Mouse (Mus musculus): ENCODE data around the gene Etl4.

The Etl4 gene

DNA sequence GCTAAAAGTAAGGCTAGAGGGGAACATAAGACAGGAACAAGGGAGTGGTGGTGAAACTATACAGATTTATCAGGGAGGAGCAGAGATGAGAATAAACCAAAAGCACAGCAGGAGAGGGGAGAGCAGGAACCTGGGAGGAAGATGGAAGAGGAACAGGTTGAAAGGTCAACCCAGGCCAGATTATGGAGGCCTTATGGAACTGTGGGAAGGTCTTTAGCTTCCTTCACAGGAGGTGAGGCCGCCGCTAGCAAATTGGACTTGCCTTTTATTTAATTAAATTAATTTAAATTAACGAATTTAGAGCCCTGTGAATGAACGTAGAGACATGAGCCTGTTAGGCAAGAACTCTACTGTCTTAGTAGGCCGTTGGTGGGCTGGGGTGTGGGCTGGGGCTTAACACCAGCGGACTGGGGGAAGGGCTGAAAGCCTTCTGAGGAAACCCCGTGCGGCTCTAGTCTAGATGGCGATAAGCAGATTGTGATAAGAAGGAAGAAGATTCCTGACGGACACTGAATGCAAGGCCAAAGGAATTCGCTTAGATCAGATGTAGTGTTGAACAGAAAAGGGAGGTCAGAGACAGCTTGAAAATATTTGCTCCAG lies 612.2 kb downstream of the Etl4 start:
- Histone ChIP-seq H3K36me3 (ENCODE audit: control insufficient read depth, insufficient read depth, low read length, poor library complexity, severe bottlenecking) (no peaks in the 10 kb centered on the region), H3K27me3 (ENCODE audit: control insufficient read depth, insufficient read depth, low read length, poor library complexity, severe bottlenecking) (no peaks in the 10 kb centered on the region)
- DNase-seq (ENCODE audit: low read depth, low spot score), result no peak

DNA sequence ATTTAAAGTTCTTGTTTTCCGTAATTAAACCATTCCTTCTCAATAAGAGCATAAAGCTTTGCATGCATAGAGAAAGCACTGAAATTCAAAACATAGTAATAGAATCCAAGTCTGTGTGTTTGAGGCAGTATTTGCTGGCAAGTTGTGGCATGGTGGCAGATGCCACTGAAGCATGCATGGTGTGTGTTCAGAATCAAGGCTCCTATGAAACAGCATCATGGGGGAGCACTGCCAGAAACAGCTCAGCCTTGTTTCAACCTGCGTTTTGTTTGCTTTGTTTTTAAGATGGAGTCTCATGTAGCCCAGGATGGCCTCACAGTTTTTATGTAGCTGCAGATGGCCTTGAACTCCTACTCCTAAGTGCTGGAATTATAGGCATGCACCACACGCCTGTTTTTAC lies 614.1 kb downstream of the Etl4 start:
- Histone ChIP-seq H3K27me3 (ENCODE audit: control insufficient read depth, insufficient read depth, low read length, poor library complexity, severe bottlenecking) (no peaks in the 10 kb centered on the region), H3K36me3 (ENCODE audit: control insufficient read depth, insufficient read depth, low read length, poor library complexity, severe bottlenecking) (no peaks in the 10 kb centered on the region)
- DNase-seq (ENCODE audit: low read depth, low spot score), result no peak

- Histone ChIP-seq H3K27me3 (ENCODE audit: control insufficient read depth, insufficient read depth, low read length, poor library complexity, severe bottlenecking) (no peaks in the 10 kb centered on the region), H3K36me3 (ENCODE audit: control insufficient read depth, insufficient read depth, low read length, poor library complexity, severe bottlenecking) (no peaks in the 10 kb centered on the region)
- no peak for DNase-seq (ENCODE audit: low read depth, low spot score)
Observed at GRCm38 (mm10) chr2:20525879-20526593, 616.5 kb downstream of the Etl4 start.

DNA sequence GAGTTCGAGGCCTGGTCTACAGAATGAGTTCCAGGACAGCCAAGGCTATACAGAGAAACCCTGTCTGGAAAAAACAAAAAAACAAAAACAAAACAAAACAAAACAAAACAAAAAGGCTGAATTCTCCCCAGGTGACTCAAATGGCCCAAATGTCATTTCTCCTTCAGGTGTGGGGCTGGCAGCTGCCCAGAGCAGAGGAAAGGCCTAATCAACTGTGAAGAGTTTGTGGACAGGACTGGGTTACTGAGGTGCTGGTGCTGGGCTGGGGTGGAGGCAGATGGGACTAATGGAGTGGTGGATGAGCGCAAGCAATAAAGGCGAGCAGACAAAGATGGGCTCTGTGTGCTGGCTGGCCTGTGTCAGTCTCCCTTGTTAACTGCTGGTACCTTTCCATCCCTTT lies 617.3 kb downstream of the Etl4 start:
- Histone ChIP-seq H3K36me3 (ENCODE audit: control insufficient read depth, insufficient read depth, low read length, poor library complexity, severe bottlenecking) (no peaks in the 10 kb centered on the region), H3K27me3 (ENCODE audit: control insufficient read depth, insufficient read depth, low read length, poor library complexity, severe bottlenecking) (no peaks in the 10 kb centered on the region)
- DNase-seq (ENCODE audit: low read depth, low spot score), result no peak

GRCm38 (mm10) chr2:20532623-20533022 lies 623.0 kb downstream of the Etl4 start:
- no peaks in the 10 kb centered on the region for H3K27me3 ChIP-seq (ENCODE audit: control insufficient read depth, insufficient read depth, low read length, poor library complexity, severe bottlenecking)
- no peak for DNase-seq (ENCODE audit: low read depth, low spot score)
- no peaks in the 10 kb centered on the region for H3K36me3 ChIP-seq (ENCODE audit: control insufficient read depth, insufficient read depth, low read length, poor library complexity, severe bottlenecking)

- no peaks in the 10 kb centered on the region for H3K27me3 ChIP-seq (ENCODE audit: control insufficient read depth, insufficient read depth, low read length, poor library complexity, severe bottlenecking)
- H3K36me3 ChIP-seq (ENCODE audit: control insufficient read depth, insufficient read depth, low read length, poor library complexity, severe bottlenecking), result no peaks in the 10 kb centered on the region
- no peak for DNase-seq (ENCODE audit: low read depth, low spot score)
Observed at GRCm38 (mm10) chr2:20537785-20538184, 628.2 kb downstream of the Etl4 start.

DNA sequence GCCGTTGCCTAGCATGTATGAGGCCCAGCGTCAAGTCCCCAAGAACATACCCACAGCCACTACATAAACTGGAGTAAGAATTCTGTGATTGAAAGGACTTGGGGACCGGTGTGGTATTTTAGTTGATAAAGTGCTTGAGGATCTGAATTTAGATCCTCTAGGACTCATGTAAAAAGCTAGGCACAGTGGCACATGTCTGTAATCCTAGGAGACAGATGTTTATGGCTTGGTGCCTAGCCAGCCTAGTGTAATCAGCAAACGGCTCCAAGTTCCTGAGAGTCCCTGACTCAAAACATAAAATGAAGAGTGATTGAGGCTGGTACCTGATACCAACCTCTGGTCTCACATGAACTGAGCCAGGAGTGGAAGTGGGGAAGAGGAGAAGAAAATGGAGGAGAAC lies 629.3 kb downstream of the Etl4 start:
- no peak for DNase-seq (ENCODE audit: low read depth, low spot score)
- no peaks in the 10 kb centered on the region for H3K36me3 ChIP-seq (ENCODE audit: control insufficient read depth, insufficient read depth, low read length, poor library complexity, severe bottlenecking)
- H3K27me3 ChIP-seq (ENCODE audit: control insufficient read depth, insufficient read depth, low read length, poor library complexity, severe bottlenecking), result no peaks in the 10 kb centered on the region

GRCm38 (mm10) chr2:20541261-20541660 lies 631.7 kb downstream of the Etl4 start:
- Histone ChIP-seq H3K27me3 (ENCODE audit: control insufficient read depth, insufficient read depth, low read length, poor library complexity, severe bottlenecking) (no peaks in the 10 kb centered on the region), H3K36me3 (ENCODE audit: control insufficient read depth, insufficient read depth, low read length, poor library complexity, severe bottlenecking) (no peaks in the 10 kb centered on the region)
- DNase-seq (ENCODE audit: low read depth, low spot score), result no peak

DNA sequence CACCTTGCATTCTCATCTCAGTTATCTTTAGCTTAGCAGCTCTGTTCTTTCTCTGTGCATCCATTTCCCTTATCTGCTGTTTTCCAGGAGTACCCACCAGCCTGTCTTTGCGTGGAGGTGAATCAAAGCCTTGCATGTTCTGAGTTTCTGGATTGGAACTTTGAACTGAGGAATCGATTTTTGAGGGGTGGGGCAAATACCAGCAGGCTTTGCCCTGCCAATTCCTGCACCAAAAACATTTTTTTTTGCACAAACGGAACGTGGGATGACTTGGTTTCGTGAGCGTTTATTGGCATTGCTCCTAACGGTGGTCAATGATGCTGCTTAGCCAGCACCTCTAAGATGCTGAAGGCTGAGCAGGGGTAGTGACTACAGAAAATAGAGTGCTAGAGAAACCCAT lies 632.7 kb downstream of the Etl4 start:
- Histone ChIP-seq H3K36me3 (ENCODE audit: control insufficient read depth, insufficient read depth, low read length, poor library complexity, severe bottlenecking) (no peaks in the 10 kb centered on the region), H3K27me3 (ENCODE audit: control insufficient read depth, insufficient read depth, low read length, poor library complexity, severe bottlenecking) (no peaks in the 10 kb centered on the region)
- DNase-seq (ENCODE audit: low read depth, low spot score), result no peak

DNA sequence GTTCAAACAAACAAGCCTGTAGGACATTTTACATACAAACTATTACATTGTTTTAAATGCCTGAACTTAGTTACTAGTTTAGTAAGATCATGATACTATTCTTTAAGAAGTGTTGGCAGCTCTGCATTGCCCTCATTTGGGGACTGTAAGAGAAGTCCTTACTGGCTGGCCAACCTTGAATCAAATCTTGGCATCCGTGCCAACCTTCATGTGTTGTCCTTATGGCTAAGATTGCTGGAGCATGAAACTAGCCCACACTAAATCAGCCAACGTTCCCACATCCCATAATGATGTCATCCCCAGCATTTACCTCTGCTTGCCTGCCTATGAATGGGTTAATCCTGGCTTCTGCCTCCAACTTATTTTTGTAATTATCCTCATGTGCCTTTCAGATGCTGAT lies 636.0 kb downstream of the Etl4 start:
- Histone ChIP-seq H3K36me3 (ENCODE audit: control insufficient read depth, insufficient read depth, low read length, poor library complexity, severe bottlenecking) (no peaks in the 10 kb centered on the region), H3K27me3 (ENCODE audit: control insufficient read depth, insufficient read depth, low read length, poor library complexity, severe bottlenecking) (no peaks in the 10 kb centered on the region)
- DNase-seq (ENCODE audit: low read depth, low spot score), result no peak

DNA sequence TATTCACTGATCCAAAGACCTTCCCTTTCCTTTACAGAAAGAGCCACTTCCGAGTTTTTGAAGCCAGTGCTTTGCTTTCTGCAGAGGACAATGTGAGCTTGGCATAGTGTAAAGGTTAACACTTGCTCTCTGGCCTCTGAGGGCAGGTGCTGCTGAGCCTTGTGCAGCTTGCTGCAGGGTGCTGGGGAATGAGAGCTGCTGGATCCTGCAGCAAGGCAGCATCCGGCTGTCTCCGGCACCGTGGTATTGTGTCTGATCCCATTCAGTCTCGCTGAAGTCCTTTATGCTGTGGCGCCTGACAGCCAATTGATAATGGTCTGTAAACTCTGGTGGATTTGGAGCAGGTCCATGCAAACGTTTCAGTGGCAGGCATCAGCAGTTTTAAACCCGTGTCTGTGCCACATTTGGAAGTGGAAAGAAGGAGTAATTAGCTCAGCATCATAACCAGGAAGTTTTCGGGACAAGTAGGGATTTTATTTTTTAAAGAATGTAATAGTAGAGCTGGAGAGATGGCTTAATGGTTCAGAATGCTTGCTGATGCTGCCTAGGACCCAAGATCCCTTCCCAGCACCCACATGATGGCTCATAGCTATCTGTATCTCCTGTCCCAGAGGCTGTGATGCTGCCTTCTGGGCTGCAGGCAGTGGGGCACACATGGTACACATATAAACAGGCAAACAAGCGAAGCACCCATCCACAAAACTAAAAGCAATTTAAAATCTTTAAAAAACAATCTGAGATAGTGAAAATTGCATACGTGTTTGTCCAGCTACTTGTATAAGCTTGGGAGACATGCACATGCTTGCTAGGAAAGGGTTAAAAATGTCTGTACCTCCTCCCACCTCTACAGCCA lies 637.1 kb downstream of the Etl4 start:
- no peaks in the 10 kb centered on the region for H3K27me3 ChIP-seq (ENCODE audit: control insufficient read depth, insufficient read depth, low read length, poor library complexity, severe bottlenecking)
- no peaks in the 10 kb centered on the region for H3K36me3 ChIP-seq (ENCODE audit: control insufficient read depth, insufficient read depth, low read length, poor library complexity, severe bottlenecking)
- no peak for DNase-seq (ENCODE audit: low read depth, low spot score)

DNA sequence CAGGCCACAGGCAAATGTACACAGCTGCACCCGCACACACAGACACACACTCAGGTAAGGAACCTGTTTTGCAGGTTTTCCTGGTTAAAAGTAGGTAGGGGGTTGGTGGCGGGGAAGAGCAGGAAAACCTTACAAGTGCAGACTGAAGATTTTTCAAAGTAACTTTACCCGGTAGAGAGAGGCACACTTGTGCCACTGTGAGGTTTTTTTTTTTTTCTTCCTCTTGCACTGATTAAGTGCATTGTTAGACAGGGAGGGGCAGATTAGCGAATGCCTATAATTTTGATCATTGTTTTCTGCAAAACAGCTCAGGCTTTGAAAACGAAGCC lies 637.7 kb downstream of the Etl4 start:
- H3K36me3 ChIP-seq (ENCODE audit: control insufficient read depth, insufficient read depth, low read length, poor library complexity, severe bottlenecking), result no peaks in the 10 kb centered on the region
- H3K27me3 ChIP-seq (ENCODE audit: control insufficient read depth, insufficient read depth, low read length, poor library complexity, severe bottlenecking), result no peaks in the 10 kb centered on the region
- no peak for DNase-seq (ENCODE audit: low read depth, low spot score)

DNA sequence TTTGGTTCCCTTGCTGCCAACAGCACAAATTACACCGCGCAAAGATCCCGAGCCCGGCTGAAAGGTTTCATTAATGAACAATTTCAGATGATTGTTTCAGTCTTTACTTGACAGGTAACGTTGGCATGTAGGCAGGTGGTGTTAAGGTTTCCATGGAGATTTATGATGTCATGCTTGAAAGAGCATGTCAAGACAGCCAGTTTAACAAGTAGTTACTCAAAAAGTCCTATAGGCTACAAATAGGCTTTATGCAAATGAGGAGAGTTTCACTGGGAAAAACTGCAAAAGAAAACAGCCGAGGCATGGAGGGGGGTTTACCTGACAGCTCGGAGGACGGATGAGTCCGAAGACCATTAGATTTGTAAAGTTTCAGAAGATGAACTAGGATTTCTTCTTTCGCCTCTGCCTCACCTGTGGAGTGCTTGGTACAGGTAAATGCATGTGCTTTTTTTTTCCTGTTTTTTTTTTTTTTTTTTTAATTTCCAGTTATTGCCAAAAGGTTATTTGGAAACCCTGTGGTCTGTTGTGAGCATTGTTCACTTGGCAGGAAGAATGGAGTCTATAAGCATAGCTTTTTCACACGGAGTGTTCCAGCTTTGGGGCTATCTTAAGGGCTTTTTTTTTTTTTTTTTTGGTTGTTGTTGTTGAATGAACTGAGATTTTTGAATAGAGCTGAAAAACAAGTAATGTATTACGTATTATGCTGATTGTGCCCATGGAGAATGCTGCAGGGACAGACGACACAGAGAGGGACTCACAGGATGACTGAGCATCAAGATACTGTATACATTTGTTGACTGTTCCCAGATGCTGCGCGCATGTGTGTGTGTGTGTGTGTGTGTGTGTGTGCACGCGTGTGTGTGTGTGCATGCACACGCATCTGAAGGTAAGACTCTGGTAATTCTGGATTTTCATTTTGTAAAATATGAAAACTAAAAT lies 638.4 kb downstream of the Etl4 start:
- Histone ChIP-seq H3K27me3 (ENCODE audit: control insufficient read depth, insufficient read depth, low read length, poor library complexity, severe bottlenecking) (no peaks in the 10 kb centered on the region), H3K36me3 (ENCODE audit: control insufficient read depth, insufficient read depth, low read length, poor library complexity, severe bottlenecking) (no peaks in the 10 kb centered on the region)
- no peak for DNase-seq (ENCODE audit: low read depth, low spot score)

DNA sequence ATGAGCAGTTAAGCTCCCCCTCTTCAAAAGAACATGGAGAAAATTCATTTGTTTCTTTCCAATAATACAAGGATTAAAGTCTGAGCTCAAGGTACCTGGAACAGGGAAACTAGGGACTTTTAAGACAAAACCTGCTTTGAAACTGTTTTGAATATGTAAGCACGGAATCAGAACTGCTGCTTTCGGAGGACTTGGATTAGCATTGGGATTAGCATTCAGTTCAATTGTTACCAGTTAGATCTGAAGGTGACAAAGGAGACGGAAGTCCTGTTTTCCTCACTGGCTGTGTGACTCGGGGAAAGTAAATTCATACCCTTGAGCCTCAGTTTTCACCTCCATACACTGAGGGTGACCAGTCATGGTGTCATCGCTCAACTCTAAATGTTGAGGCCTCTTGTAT lies 639.5 kb downstream of the Etl4 start:
- no peaks in the 10 kb centered on the region for H3K27me3 ChIP-seq (ENCODE audit: control insufficient read depth, insufficient read depth, low read length, poor library complexity, severe bottlenecking)
- no peak for DNase-seq (ENCODE audit: low read depth, low spot score)
- H3K36me3 ChIP-seq (ENCODE audit: control insufficient read depth, insufficient read depth, low read length, poor library complexity, severe bottlenecking), result no peaks in the 10 kb centered on the region

All from splenic B cell, adult 2 months (primary cell).